Mouse (Mus musculus): ENCODE data around the gene Triobp.
"Not testable (repeated sequence)": the region's sequence is repeated elsewhere in the genome, so short reads cannot be mapped to it uniquely, and the experiment has no call there.

The Triobp gene

DNA sequence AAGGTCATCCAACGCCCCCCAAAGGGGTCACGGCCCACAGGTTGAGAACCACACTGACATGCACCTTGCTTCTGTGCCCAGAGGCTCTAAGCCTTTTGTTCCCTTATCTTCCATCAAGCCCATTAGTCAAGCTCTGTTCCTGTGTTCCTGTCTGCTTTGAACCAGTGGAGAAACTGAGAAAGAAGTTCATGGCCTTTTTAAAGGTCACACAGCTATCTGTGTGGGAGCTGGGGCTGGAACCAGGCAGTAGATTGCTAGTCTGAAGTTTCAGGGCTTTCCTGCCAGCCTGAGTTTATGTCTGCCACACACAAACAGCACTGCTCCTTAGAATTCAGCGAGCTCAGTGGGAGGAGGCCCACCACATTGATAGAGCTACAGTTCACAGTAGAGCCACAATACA lies 55.6 kb downstream of the Triobp start:
- no peak for DNase-seq

DNA sequence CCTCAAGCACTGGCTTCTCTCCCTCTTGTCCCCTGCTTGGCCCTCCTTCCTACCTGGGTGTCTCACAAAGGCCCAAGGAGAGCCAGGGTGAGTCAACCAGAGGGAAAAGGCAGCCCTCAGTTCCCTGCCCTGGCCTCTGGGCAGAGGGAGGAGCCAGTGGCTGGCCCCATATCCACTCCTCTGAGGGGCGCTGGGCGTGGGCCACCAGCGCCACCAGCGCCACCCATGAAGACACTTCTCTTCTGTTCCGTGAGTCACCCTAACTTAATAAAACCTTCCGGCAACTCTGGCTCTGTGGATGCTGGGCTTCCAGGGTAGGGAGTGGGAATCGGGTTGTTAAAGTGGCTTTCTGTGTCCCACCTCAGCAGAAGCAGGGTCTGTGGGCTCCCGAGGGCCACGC lies 58.1 kb downstream of the Triobp start:
- DNase-seq = no peak

DNA sequence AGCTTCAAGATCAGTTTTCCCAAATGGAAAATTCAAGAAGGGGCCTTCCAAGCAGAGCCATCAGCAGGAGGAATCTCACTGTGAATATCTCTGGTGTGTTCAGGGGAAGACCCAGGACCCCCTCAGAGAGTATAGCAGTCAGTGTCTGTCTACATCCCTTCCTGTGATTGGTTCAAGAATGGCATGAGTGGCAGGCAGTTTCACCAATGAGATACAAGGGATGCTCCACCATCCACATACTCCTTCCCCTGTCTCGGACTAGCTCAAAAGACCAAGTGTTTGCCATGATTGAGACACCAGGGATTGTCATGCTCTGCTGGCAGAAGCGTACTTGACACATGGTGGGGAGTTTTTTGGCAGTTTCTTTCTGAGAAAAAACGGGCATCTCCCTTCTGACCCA lies 59.1 kb downstream of the Triobp start:
- DNase-seq = no peak

DNA sequence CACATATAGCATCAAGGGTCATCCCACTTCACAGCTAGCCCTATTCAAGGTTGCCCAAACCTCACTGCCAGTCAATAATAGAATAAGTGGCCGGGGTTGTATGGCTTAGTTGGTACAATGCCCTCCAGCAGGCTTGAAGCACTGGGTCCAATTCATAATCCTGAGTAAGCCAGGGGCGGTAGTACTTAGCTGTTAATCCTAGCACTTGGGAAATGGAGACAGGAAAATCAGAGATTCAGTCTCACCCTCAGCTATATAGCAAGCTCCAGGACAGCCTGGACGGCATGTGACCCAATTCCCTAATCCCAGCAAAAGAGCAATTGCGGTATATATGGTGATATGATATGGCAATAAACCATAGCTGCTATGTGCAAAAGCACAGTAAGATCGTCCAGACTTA lies 59.5 kb downstream of the Triobp start:
- no peak for DNase-seq

DNA sequence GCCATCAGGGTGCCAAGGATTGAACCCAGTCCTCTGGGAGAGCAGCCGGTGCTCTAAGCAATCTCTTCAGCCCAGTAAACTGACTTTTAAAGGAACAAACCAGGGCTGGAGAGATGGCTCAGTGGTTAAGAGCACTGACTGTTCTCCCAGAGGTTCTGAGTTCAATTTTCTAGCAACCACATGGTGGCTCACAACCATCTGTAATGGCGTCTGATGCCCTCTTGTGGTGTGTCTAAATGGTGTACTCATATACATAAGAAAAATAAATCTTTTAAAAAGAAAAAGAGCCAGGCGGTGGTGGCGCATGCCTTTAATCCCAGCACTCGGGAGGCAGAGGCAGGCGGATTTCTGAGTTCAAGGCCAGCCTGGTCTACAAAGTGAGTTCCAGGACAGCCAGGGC lies 60.3 kb downstream of the Triobp start:
- DNase-seq = not testable (repeated sequence)

DNA sequence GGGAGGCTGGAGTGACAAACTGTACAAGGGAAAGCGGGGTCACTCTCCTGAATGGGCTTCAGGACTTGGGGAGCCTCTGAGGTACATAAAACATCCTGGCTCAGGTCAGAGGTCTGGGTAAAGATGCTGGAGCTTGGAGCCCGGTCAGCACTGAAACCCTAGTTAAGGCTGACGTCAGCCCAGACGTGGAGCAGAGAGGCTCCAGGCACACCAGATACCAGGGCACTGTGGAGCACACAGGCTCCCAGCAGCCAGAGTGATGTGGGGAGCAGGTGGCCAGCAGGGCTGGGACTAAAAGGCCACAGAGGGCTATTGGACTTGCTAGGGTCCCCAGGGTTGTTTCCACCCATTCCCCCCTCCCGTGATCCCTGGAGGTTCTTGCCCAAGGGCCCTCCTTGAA lies 62.2 kb downstream of the Triobp start:
- no peak for DNase-seq

DNA sequence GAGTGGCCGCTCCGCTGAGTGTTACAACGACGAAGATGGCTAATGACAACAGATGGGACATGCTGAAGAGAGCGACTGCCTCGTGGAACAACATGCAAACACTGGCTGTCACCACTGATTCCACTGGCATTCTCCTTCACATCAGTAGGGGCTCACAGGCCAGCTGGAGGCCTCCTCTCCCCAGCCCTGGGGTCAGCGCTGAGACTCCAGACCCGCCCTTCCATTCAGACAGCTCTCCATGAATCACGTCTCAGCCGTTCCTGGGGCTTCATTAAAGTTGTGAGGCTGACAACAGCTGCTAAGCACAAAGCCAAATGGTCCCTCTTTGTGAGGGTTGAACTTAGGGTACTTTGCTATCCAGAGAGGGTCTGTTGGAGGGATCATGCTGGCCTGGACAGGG lies 64.0 kb downstream of the Triobp start:
- DNase-seq = no peak

DNA sequence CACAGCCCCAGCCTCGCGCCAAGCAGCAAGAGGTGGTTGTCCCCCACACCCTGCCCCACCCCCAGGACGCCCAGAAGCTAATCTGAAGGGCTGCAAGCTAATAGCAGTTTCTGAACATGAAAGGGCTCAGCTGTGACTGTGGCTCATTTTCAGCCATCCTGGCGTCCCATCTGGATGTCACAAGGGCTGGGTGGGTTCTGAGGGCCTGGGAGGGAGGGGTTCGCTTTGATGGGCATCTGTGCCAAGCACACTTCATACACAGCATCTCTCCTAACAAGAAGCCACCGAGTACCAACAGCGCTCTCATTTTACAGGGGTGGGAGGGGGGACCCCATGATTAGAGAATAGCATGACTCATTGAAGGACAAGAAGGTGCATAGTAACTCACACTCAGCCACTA lies 65.9 kb downstream of the Triobp start:
- DNase-seq = no peak

DNA sequence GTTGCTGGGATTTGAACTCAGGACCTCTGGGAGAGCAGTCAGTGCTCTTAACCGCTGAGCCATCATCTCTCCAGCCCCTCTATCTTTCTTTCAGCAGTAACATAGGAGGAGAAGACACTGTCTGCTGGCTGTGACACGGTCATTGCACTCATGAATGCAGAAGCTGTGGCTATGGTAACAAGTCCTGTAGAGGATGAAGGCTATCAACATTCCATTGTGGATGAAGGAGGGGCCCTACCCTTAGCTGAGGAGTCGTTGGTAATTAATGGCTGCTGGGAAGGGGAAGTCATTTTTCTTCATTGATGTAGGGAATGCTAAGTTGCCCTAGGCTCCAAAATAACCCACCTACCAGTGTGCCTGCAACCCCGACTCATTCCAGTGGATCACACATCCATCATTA lies 70.7 kb downstream of the Triobp start:
- no peak for DNase-seq

DNA sequence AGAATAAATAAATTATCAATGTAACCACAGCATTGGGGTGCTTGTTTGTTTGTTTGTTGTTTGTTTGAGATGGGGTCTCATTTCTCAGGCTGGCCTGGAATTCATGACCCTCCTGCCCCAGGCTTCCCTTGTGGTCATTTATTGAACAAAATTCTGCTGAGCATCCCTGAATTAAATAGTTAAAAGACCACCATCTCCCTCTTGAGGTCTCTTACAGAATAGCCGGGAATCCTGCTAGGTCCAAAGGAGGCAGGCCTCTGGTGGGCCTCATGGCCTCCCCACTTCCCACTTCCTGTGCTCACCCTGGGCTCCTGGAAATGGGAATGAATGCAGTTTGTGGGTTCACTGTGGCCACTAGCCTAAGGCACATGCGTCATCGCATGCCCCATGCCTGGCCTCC lies 71.4 kb downstream of the Triobp start:
- no peak for DNase-seq

DNA sequence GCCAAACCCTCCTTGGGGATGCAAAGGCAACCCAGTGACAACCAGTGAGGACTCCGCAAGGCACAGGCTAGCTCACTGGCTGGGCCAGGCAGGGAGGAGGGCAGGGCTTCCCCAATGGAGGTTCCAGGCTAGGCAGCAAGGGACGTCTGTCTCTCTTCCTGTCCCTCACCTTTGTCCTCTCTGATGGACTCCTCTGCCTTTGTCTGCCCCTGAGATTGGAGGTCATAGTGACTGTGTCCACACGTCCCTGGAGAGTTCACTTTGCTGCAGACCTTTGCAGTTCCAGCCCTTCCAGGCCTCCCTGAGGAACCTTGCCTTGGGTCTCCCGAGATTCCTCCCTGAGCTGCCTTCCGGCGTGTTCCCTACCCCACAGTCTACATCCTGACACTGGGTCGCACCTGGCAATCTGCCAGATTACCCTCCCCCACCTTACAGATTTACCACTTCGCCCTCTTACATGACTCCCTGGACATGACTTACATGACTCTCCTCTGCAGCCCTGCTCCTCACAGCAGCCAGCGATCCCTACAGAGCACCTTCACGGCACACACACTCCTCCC lies 75.2 kb downstream of the Triobp start:
- DNase-seq = no peak

DNA sequence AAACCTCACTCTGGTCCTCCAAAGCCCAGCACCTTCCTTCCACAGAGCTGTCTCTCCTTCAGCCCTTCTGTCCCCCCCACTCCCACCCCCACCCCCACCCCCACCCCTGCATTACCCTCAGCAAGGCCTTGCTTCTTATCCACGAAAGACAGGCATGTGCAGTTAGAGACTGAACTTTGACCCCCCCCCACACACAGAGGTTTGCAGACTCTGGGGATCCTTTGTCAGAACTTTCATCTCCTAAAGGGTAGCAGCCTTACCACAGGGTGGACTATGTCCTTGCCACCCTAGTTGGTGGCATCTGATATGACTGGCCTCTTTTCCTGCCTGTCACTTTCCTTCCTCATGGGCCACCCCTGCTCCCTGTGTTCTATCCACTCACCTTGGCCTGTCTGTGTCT lies 75.8 kb downstream of the Triobp start:
- no peak for DNase-seq

DNA sequence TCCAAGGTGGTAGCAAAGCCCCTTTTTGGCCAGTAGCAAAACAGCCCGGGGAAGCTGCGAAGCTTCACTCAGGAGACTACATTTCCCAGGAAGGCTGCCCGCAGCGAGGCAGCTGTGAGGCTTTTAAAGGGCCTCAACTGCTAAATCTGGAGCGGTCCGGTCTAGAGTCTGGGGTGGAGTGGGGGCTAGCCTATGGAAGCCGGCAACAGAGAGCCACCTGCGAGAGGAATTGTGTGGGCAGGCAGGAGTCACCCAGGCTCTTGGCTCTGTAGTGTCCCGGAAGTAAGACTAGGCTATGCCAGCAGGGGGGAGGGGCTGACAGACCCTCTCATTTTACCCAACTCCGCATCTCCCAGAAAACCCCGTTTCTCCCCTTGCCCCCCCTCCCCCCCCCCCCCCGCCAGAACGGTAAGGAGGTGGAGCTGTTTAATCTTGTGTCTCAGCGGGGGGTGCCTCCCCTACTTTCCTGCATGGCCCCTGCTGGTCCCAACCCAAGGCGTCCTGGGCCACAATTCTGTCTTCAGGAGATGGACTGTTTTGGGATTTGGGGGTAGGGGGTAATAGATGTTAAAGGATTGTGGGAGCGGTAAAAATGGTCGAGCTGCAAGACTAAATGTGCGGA lies 78.3 kb downstream of the Triobp start:
- DNase-seq = no peak

DNA sequence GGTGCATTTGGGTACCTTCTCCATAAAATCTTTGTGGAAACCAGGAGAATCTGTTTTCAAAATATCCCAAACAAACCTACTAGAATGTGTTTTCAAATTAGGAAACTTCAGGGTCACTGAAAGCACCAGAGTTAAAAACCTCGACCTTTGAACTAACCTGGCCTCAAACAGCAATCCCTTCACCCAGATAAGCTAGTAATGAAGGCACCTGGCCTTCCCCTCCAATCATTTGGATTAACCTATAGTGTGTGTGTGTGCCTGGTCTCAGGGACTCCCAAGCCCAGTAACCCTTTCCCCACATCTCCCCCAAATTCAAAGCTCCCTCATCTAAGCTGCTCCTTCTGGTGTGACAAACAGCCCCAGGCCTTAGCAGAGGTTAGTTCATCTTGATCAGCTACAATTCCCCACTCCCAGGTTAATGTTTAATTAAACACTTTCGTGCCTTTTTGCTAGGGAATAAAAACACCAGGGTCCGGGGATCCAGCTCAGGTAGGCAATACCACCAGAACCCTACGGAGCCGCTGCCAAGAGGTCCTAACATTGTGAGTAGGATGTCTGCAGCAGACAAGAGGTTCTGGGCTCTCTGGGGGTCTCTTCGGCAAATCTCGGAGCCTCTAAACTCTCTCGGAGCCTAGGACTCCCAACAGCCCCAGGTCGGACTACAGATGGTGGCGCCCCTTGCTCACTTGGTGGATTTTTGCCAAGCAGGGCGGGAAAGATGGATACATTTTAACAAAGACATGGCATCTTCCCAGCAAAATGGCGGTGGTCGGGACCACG lies 79.2 kb downstream of the Triobp start:
- DNase-seq = no peak

DNA sequence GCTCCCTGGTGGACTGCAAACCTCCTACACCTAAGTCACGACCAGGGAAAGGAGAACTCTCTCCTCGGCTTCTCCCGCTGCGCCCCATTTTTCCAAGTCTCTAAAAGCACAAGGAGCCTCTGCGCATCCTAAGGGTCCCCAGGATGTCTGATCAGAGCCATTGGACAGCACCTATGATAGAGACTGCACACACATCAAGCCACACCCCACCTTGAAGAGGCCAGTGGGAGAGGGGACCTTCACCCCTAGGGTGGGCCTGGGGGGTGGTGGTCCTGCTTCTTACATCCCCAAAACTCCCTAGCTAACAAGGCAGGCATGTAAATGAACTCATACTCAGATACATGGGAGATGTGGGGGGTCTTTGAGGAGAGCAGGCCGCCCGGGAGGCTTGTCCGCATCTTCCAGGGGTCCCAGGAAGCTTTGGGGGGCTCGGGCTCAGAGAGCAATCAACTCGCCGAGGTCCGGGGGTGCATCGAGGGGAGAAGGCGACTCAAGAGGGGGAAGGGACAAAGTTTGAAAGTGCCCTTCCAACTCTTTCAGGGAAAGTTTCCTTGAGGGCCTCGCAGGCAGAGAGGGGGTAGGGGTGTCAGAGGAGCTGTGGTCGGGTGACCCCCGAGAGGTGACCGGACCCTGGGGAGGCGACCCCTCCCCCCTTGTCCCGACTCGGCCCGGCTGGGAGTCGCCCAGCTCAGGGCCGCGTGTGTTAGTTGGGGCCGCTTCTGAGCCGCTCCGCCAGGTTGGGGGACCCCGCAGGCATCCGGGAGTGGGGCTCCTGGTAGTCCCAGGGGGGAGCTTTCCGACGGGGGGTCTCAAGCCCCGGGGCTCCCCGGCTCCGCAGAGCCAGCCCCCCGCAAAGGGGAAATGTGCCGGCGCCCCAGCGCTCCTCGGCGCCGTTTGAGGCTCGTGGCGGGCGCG lies 80.0 kb downstream of the Triobp start:
- DNase-seq = no peak

DNA sequence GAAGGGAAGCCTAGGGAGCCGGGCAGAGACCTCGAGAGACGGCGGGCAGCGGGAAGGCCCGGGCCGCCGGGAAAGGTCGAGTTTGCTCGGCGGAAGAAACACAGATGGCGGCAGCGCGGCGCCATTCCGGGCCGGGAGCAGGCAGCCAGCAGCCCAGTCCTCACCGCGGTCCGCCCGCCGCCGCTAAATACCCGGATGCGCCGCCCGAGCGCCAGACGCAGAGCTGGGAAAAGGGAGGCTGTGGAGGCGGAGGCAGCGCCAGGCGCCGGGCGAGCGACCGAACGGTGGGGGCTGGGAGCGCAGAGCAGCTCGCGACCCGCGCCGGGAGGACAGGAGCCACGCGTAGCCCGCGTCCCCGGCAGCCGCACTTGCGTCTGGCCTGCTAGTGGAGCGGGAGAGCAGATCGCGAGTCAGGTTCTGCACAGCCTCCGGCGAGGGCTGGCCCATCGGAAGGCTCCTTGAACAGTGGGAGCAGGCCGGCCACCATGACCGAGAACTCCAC lies 80.8 kb downstream of the Triobp start, which contains the start of gene H1f0:
Gene H1f0, plus strand, starts transcription at position 214 of the 502 bp plus-strand sequence.
- peak; percentile 95 for DNase-seq

DNA sequence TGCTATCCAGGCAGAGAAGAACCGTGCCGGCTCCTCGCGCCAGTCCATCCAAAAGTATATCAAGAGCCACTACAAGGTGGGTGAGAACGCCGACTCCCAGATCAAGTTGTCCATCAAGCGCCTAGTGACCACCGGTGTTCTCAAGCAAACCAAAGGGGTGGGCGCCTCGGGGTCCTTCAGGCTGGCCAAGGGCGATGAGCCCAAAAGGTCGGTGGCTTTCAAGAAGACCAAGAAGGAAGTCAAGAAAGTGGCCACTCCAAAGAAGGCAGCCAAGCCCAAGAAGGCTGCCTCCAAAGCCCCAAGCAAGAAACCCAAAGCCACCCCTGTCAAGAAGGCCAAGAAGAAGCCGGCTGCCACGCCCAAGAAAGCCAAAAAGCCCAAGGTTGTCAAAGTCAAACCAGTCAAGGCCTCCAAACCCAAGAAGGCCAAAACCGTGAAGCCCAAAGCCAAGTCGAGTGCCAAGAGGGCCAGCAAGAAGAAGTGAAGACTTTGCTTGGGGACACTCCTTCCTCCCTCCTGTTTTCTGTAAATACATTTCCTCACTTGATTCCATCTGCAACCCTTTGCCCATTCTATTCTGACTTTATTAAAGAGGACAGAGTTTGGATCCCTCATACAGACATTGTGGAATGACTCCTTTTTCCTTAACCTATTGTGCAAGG lies 81.4 kb downstream of the Triobp start:
- no peak for DNase-seq

DNA sequence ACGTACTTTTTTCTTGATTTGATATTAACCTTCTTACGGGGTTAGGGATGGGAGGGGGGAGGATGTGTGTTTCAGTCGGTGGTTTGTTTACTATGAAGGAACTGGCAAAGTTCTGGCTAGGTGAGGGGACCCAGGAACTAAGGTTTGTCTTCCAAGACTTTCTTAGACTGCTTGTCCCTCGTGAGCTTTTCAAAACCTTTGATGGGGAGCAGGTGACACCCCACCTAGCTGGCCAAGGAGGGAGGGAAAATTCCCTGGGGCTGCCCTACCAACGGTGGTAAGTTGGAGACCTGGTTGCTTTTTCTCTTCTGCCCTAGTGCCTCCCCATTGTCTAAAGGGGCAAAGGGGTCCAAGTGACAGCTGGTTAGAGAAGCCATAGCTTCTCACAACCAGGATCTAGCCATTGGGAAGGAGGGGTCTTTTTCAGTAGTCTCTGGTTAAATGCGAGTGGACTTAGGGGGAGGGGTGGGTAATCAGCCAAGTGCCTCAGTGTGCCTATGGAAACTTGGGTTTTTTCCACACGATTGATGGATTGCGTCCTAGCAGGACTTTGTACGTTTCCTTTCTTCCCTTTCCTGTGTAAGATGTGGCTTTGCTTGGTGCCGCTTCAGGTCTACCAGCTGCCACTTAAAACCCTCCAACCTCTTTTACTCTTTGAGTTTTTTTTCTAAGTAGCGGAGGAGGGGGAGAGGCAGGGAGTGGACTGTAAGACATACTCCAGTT lies 82.2 kb downstream of the Triobp start:
- DNase-seq = no peak

DNA sequence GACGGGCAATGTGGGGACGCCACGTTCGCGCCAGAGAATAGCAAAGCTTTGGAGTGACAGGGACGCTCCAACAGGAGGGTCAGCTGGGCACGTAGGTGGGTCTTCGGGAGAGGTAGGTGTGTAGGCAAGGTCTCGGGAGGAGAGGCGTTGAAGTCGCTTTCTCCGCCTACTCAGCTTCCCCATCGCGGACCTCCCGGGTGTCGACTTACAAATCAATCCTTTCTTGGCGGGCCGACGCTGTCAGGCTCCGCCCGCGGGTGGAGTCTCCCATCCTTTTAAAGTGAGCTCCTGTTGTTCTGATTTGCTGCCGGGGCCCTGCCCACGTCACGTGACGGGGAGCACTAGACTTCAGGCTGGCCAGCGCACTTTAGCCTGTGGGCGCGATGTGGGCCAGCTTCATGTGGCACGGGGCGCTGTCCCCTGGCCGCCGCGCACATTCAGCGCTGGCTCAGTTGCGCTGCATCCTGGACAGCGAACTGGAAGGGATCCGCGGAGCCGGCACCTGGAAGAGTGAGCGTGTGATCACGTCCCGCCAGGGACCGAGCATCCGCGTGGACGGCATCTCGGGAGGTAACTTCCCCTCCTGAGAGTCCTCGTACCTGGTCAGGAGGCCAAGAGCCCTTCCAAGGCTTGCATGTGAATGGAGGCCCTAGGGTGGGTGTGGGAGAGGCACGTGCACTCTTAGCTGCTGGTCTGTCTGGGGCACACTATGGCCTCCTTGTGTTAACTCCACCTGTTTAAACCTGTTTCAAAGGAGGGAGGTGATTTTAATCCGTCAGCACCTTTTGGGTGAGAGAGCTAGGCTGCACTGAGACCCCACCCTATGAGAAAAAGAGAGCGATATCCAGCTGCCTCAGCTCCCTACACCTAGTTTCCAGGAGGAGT lies 83.3 kb downstream of the Triobp start:
- peak; percentile 75 for DNase-seq

DNA sequence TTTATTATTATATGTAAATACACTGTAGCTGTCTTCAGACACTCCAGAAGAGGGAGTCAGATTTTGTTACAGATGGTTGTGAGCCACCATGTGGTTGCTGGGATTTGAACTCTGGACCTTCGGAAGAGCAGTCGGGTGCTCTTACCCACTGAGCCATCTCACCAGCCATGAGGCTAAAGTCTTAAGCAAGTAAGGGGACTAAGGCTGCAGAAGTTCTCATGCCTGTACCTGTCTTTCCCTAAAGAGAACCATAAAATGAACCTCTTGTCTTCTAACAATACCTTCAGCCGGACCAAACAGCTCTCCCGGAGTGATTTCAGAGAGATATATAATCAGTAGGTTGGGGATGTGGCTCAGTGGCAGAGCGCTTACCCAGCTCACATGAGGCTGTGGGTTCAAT lies 84.4 kb downstream of the Triobp start:
- not testable (repeated sequence) for DNase-seq

DNA sequence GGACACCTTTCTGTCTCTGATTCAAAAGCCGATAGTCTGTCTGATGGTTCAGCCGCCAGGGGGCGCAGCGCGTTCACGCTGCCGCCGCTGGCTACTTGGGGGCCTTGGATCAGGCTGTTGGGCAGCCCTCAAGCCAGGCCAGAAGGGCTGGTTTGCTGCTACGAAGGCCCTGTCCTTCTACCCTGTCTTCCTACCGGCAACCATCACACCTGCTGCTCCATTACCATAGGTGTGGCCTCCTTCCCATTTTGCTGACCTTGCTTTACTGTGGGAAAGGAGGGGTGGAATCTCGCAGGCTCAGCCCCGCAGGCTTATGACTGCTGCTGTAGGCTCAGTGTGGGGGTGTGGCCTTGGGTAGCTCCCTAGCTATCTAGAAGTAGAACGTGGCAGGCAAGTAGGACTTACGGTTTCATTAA lies 90.4 kb downstream of the Triobp start:
- peak; percentile 76 for DNase-seq

Measured in right cerebral cortex, postnatal 4 days (tissue).